Mouse (Mus musculus): ENCODE measurements around the gene Ralgapa2.

Ralgapa2 gene

GRCm38 (mm10) chr2:146443291-146443875 lies 68.8 kb downstream of the Ralgapa2 start:
- in situ Hi-C loops (cut with MboI; ENCODE audit: low sequenced_read_pairs) = no loop called here

GRCm38 (mm10) chr2:146441711-146442110 lies 70.4 kb downstream of the Ralgapa2 start:
- in situ Hi-C loops (cut with MboI; ENCODE audit: low sequenced_read_pairs) = no loop called here

GRCm38 (mm10) chr2:146428751-146429150 lies 83.4 kb downstream of the Ralgapa2 start:
- in situ Hi-C loops (cut with MboI; ENCODE audit: low sequenced_read_pairs) = no loop called here

- in situ Hi-C loops (cut with MboI; ENCODE audit: low sequenced_read_pairs) = no loop called here
Observed at GRCm38 (mm10) chr2:146427380-146427779, 84.8 kb downstream of the Ralgapa2 start.

- in situ Hi-C loops (cut with MboI; ENCODE audit: low sequenced_read_pairs) = no loop called here
Observed at GRCm38 (mm10) chr2:146426321-146426720, 85.8 kb downstream of the Ralgapa2 start.

- in situ Hi-C loops (cut with MboI; ENCODE audit: low sequenced_read_pairs) = no loop called here
Observed at GRCm38 (mm10) chr2:146425235-146425634, 86.9 kb downstream of the Ralgapa2 start.

GRCm38 (mm10) chr2:146423710-146424301 lies 88.3 kb downstream of the Ralgapa2 start:
- in situ Hi-C loops (cut with MboI; ENCODE audit: low sequenced_read_pairs) = no loop called here

- in situ Hi-C loops (cut with MboI; ENCODE audit: low sequenced_read_pairs) = no loop called here
Observed at GRCm38 (mm10) chr2:146423032-146423691, 89.0 kb downstream of the Ralgapa2 start.

GRCm38 (mm10) chr2:146416283-146416682 lies 95.9 kb downstream of the Ralgapa2 start:
- in situ Hi-C loops (cut with MboI; ENCODE audit: low sequenced_read_pairs) = loop anchor here (10.0 kb wide), 1 partner anchor 461 kb away; no protein-coding TSS in a partner anchor

GRCm38 (mm10) chr2:146414484-146415291 lies 97.5 kb downstream of the Ralgapa2 start:
- in situ Hi-C loops (cut with MboI; ENCODE audit: low sequenced_read_pairs) = loop anchor here (10.0 kb wide), 1 partner anchor 460 kb away; no protein-coding TSS in a partner anchor

GRCm38 (mm10) chr2:146412733-146413132 lies 99.4 kb downstream of the Ralgapa2 start:
- in situ Hi-C loops (cut with MboI; ENCODE audit: low sequenced_read_pairs) = loop anchor here (10.0 kb wide), 1 partner anchor 458 kb away; no protein-coding TSS in a partner anchor

- in situ Hi-C loops (cut with MboI; ENCODE audit: low sequenced_read_pairs) = loop anchor here (10.0 kb wide), 1 partner anchor 457 kb away; no protein-coding TSS in a partner anchor
Observed at GRCm38 (mm10) chr2:146411904-146412303, 100.2 kb downstream of the Ralgapa2 start.

- in situ Hi-C loops (cut with MboI; ENCODE audit: low sequenced_read_pairs) = no loop called here
Observed at GRCm38 (mm10) chr2:146407078-146407477, 105.1 kb downstream of the Ralgapa2 start.

GRCm38 (mm10) chr2:146401588-146401987 lies 110.6 kb downstream of the Ralgapa2 start:
- in situ Hi-C loops (cut with MboI; ENCODE audit: low sequenced_read_pairs) = no loop called here

GRCm38 (mm10) chr2:146400738-146401137 lies 111.4 kb downstream of the Ralgapa2 start:
- in situ Hi-C loops (cut with MboI; ENCODE audit: low sequenced_read_pairs) = no loop called here

- in situ Hi-C loops (cut with MboI; ENCODE audit: low sequenced_read_pairs) = no loop called here
Observed at GRCm38 (mm10) chr2:146398211-146398865, 113.8 kb downstream of the Ralgapa2 start.

- in situ Hi-C loops (cut with MboI; ENCODE audit: low sequenced_read_pairs) = loop anchor here (10.0 kb wide), 1 partner anchor 432 kb away; no protein-coding TSS in a partner anchor
Observed at GRCm38 (mm10) chr2:146387211-146387610, 124.9 kb downstream of the Ralgapa2 start.

- in situ Hi-C loops (cut with MboI; ENCODE audit: low sequenced_read_pairs) = loop anchor here (10.0 kb wide), 1 partner anchor 430 kb away; no protein-coding TSS in a partner anchor
Observed at GRCm38 (mm10) chr2:146384582-146384981, 127.6 kb downstream of the Ralgapa2 start.

GRCm38 (mm10) chr2:146376293-146376692 lies 135.9 kb downstream of the Ralgapa2 start:
- in situ Hi-C loops (cut with MboI; ENCODE audit: low sequenced_read_pairs) = no loop called here

- in situ Hi-C loops (cut with MboI; ENCODE audit: low sequenced_read_pairs) = no loop called here
Observed at GRCm38 (mm10) chr2:146366098-146366497, 146.0 kb downstream of the Ralgapa2 start.

Measured in CH12F3 (cell line).